Mouse (Mus musculus) kidney, postnatal 36 days (tissue): ENCODE data around the gene Smarcal1.

Source experiments
- DNase-seq, 2 experiments: peaks; one replicate each; pipeline ENCODE4 v3.0.0; 2021 to 2022; ENCODE audit warnings: mixed read lengths in 2 of 2

The Smarcal1 gene

GRCm38 (mm10) chr1:72582947-72583731, at the start of gene Smarcal1:
TSS of gene Smarcal1 (plus strand) at chr1:72583251.
- DNase-seq, result peak; percentile 94 to 98

DNA sequence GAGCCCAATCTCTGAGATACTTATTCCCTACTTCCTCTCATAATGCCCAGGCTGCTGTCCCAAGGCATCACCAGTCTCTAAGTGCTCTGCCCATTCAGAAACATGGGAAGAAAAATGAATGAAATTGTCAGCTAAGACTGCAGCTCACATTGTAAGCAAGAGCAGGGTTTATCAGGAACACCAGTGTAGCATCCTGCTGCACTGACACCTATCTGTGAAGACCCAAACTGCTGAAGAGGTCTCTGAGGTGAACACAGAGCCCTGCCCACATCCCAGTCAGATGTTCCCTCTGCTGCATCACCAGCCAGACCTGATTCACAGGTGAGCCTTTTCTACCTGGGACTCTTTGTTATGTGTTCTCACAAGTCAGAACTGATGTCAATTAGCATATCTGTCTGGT, 49.6 kb upstream of the Smarcal1 start:
- no peak for DNase-seq

DNA sequence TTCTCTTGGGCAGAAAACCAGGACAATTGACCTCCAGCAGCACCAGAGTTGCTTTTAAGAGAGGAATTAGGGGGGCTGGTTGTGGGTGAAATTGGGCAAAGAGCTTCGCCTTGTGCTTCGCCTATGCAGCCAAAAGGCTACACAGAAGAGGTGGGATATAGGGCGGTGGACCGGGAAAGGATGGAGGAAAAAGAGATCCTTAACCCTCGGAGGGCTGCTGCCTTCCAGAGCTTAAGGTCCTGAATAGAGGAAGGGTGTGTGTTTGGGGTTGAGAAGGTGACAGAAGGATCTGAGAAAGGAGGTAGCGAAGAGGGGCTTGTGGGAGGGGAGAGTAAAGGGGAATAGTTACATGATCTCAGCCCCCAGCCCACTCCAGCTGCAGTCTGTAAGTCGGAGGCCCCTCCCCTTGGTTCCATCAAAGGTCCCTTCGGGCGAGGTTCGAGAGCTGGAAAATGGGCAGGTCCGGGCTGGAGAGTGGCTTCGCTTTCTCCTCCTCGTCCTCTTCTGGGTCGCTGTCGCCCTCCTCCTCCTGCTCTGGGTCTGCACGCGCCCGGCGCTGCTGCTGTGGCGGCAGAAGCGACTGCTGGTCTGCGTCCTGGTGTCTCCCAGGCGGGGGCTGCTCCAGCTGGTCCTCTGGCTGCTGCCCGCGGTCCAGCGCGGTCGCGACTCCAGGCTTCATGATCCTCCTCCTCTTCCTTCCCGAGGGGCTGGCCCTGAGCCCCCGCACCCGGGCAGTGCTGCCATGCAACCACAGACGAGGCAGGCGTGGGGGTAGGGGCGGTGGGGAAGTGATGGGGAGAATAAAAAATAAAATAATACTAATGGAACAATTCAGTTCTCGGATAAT, 47.1 kb upstream of the Smarcal1 start:
- DNase-seq, result no peak

DNA sequence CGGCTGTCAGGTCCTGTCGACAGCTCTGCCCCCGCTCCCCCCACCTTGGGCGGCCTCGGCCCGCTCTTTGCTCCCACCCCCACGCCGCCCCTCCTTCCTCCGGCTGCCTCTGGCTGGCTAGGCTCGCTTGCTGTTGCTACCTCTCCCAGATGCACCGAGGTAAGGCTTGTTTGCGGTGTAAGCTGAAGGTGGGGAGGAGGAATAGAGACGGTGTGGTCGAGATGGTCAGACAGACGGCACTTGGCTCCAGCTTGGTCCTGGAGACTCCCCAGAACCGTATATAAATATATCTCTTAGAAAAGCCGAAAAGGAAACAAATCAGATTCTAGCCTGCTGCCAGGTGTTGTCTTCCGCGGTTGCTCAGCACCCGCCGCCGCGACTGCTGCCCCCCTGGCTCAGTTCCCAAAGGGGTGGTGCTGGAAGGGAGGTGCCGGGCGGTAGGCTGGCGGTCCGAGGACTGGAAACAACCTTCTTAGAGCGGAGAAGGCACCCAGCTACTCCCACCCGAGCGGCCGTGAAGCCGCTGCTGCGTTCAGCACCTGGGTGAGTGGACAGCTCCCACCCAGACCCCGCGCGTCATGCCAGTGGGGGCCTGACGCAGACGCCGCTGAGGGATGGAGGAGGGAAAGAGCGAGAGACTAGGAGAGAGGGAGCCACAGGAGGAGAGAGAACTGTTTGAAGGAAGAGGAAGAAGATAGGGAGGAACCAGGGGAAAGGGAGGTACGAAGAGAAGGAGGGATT, 46.3 kb upstream of the Smarcal1 start, which contains the start of gene March4:
March4 (minus strand) TSS at position 320 of the 741 bp plus-strand sequence.
- DNase-seq, result peak; percentile 34 to 80

- no peak for DNase-seq
These were observed 44.8 kb upstream of the Smarcal1 start for GRCm38 (mm10) chr1:72538266-72538665.

DNA sequence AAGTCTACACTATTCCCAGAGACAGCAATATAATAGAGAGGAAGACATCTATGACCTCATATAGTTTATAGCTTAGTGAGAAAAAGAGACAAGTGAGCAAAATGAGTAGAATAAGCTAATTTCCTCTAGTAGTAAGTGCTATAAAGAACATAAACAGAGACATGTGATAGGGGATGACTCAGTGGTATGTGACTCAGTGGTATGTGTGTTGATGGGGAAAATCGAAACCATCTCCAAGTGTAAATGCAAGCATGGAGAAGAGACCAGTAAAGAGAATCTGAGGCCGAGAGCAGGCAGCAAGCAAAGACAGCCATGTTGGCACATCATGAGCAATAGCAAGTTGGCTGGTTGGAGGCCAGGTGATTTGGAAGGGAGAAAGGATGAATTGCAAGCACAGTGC, 32.7 kb upstream of the Smarcal1 start:
- DNase-seq, result no peak

DNA sequence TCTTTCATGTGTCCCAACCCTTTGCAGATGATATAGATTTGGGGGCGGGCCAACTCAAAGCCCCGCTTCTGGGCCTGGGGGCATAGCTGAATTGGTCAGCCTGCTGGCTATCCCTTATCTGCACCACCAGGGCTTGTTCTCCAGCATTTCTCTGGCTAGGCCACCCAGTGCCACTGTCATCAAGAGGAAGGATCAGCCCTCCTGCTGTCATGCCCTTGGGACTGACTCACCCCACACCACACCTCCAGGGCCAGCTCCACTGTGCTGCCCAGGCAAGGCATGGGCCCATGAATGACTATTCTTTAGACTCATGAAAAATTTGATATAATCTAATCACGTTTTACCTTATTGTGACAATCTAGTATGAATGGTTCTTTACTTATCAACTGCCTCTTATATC, 26.6 kb upstream of the Smarcal1 start:
- DNase-seq, result no peak

GRCm38 (mm10) chr1:72558625-72559024, 24.4 kb upstream of the Smarcal1 start:
- DNase-seq, result no peak

DNA sequence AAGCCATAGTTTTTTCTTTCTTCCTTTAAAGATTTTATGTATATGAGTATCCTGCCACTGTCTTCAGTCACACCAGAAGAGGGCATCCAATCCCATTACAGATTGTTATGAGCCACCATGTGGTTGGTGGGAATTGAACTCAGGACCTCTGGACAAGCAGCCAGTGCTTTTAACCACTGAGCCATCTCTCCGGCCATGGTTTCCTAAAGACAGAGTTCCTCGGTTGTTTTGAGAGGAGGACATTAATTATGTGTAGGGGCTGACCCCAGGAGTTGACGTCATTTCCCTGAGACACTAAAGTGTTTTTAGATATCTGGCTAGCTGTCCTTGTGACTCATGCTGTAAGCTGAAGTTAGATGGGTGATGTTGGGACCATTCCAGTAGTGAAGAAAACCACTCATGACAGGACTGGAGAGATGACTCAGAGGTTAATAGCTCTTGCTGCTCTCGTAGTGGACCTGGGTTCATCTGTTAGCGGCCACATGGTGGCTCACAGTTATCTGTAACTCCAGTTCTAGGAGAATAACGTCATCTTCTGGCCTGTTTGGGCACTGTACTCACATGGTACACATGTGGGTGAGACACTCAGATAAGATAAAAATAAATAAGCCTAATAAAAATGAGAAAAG, 18.6 kb upstream of the Smarcal1 start:
- DNase-seq, result peak in 1 of 2 experiments; percentile 7

GRCm38 (mm10) chr1:72567056-72567455, 16.0 kb upstream of the Smarcal1 start:
- no peak for DNase-seq

- DNase-seq, result no peak
These were observed 14.3 kb upstream of the Smarcal1 start for GRCm38 (mm10) chr1:72568725-72569124.

- no peak for DNase-seq
These were observed 9.0 kb upstream of the Smarcal1 start for GRCm38 (mm10) chr1:72574047-72574446.

DNA sequence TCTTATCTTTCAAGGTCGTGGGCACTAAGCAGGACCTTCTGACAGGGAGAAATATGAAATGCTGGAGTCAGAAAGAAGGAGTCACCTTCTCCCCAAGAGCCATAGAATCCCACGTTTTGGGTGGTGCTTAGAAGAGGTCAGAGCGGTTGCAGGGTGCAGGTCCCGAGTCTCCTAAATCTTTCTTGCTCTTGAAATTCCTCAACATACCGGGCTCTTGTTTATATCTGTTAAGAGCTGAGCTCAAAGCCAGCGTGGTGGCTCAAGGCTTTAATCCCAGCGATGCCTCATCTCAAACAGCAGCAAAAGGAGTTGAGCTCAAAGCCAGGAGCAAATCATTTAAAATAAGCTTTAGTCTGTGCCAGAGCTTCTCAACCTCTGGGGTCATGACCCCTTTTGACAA, 8.4 kb upstream of the Smarcal1 start:
- DNase-seq, result no peak

GRCm38 (mm10) chr1:72575121-72575520, 7.9 kb upstream of the Smarcal1 start:
- DNase-seq, result peak; percentile 14 to 19

GRCm38 (mm10) chr1:72577481-72577922, 5.5 kb upstream of the Smarcal1 start:
- no peak for DNase-seq

GRCm38 (mm10) chr1:72578351-72578750, 4.7 kb upstream of the Smarcal1 start:
- no peak for DNase-seq

DNA sequence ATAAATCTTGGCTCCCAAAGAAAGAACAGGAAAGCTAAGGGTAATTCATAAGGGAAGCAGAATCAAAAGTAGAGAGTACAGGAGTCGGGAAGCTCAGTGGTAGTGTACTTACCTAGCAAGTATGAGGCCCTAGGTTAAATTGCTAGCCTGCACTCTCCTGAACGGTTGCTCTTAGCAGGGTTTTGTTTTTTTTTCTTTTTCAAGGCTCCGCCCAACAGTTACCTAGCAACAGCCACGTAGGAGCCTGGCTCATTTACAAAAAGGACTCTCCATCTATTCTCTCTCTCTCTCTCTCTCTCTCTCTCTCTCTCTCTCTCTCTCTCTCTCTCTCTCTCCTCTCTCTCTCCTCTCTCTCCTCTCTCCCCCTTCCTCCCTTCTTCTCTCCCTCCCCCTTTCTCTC, 4.2 kb upstream of the Smarcal1 start:
- DNase-seq, result no peak

GRCm38 (mm10) chr1:72583906-72584305, 855 bp downstream of the Smarcal1 start:
- DNase-seq, result no peak

DNA sequence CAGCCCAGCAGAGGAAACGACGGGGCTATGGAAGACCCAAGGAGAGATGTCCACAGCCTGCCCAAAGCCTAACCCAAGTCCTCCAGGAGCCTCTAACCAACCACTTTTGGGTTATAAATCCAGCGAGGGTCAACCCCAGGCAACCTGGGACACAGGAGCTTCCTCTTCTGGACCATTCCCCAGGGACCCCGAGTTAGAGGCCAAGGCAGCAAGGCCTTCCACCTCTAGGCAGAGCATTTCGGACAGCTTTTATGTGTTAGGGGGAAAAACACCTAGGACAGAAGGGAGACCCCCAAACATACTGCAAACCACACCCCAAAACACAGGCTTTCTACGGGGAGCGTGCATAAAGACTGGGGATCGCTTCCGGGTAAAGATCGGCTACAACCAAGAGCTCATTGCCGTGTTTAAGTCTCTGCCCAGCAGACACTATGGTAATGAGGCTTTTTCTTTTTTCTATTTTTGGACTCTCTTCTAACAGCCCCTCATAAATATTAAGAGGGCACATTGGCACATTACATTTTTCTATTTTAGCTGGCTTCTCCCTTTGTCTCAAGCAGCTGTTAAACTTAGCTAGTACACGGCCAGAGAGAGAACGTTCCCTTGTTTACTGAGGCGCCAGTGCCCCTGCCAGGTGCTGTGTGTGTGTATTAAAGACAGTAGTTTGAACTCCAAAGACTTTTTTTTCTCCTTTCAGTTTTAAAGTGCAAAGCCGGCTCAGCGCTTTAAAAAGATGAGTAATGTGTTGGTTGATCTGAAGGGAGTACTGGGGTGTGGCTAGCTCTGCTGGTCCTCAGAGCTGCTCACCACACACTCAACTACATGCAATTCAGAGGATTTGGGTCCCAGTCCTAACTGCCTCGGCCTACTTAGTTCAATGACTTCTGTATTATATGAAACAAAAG, 3.2 kb downstream of the Smarcal1 start:
- DNase-seq, result no peak

DNA sequence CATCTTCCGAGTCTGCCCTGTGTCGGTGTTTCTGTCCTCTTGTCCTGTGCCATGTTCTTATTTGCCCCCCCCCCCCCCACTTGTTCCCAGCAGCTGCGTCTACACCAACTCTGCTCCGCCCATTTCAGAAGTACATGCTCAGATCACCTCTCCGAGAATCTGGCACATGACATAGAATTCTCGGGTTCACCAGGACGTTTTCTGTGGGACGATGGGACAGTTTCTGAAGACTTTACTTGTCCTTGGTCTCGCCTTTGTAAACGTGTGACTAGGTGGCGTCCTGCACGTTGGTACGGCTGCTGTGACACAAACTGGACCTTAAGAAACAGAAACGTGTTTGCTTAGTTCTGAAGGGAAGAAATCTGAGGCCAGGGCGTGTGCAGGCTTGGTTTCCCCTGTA, 4.5 kb downstream of the Smarcal1 start:
- DNase-seq, result no peak

GRCm38 (mm10) chr1:72588763-72589162, 5.7 kb downstream of the Smarcal1 start:
- DNase-seq, result no peak
